Mouse (Mus musculus): ENCODE data around the gene Jade1. TPM values are rescaled to one million over a fixed set of nuclear protein-coding genes. Genes with fewer than 3 reads are reported as not detected.

Jade1 gene
- polyA plus RNA-seq, 1 experiment from 2014 or later = 13.2 TPM

DNA sequence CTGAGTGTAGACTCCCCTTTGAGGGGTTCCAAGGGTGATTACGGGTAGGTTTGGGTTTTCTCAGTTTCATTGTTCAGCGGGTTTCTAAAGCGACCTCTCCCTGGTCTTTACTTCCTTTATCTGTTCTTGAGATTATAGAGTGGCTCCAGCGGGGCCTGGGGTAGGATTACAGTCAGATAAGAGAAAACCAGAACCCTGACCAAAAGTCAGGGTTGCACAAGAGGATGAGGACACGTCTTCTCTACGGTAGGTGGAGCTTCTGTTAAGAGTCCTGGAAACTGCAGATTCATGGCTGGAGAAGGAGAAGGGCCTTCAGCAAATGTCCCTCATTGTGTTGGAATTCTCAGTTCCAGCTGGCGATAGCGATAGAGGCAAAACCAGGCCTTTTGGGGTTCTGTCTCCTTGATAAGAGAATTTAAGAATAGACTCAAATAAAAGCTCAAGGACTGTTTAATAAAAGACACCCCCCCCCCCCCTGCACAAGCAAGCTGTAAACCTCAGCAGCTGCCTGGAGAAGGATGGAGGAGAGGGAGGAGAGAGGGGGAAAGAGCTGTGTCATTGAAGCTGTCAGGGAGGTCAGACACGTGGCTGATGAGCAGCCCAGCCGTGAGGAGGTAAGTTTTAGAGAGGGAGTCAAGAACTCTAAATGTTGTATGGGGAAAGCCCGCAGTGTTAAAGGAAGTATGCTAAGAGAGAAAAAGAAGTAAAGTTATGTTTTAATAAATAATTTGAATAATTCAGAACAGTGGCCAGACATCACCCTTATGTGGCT is 2.6 kb upstream of the Jade1 start:
- no peak overlapping the region for H3K4me3 ChIP-seq
- no peak overlapping the region for H3K4me2 ChIP-seq (replicated peaks)
- 76% methylated on average over 11 of the region's 11 CpGs for WGBS
- H3K36me3 ChIP-seq = no peaks in the 10 kb centered on the region
- H3K27ac ChIP-seq = no peak overlapping the region
- H3K27me3 ChIP-seq = no peaks in the 10 kb centered on the region
- H3K9me3 ChIP-seq = no peaks in the 10 kb centered on the region
- no peak for ATAC-seq (ENCODE audit: insufficient number of reproducible peaks, insufficient read depth, low FRiP score, low TSS enrichment)
- no peaks in the 10 kb centered on the region for H3K4me1 ChIP-seq
- H3K9ac ChIP-seq = no peak overlapping the region

DNA sequence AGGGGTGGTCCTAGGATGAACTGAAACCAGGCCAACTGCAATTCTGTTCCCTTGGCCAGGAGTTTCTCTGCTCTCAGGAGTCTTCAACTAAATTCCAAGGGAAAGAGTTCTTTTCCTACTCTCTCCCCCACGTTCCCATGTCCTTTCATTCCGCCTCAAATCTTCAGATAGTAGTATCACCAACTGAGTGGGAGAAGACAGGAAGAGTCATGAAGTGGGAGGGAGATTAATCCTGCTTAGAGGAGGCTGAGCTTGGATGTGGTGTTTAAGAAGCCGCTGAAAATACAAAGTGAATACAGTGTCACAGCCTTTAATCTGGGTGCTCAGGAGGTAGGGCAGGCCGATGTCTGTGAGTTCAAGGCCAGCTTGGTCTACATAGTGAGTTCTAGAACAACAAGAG is 1.9 kb upstream of the Jade1 start:
- H3K4me1 ChIP-seq = no peaks in the 10 kb centered on the region
- no peak overlapping the region for H3K4me3 ChIP-seq
- H3K4me2 ChIP-seq (replicated peaks) = no peak overlapping the region
- no peak for ATAC-seq (ENCODE audit: insufficient number of reproducible peaks, insufficient read depth, low FRiP score, low TSS enrichment)
- WGBS = 81% methylated on average over 4 of the region's 4 CpGs
- H3K9me3 ChIP-seq = no peaks in the 10 kb centered on the region
- no peak overlapping the region for H3K27ac ChIP-seq
- no peaks in the 10 kb centered on the region for H3K36me3 ChIP-seq
- no peaks in the 10 kb centered on the region for H3K27me3 ChIP-seq
- H3K9ac ChIP-seq = no peak overlapping the region

DNA sequence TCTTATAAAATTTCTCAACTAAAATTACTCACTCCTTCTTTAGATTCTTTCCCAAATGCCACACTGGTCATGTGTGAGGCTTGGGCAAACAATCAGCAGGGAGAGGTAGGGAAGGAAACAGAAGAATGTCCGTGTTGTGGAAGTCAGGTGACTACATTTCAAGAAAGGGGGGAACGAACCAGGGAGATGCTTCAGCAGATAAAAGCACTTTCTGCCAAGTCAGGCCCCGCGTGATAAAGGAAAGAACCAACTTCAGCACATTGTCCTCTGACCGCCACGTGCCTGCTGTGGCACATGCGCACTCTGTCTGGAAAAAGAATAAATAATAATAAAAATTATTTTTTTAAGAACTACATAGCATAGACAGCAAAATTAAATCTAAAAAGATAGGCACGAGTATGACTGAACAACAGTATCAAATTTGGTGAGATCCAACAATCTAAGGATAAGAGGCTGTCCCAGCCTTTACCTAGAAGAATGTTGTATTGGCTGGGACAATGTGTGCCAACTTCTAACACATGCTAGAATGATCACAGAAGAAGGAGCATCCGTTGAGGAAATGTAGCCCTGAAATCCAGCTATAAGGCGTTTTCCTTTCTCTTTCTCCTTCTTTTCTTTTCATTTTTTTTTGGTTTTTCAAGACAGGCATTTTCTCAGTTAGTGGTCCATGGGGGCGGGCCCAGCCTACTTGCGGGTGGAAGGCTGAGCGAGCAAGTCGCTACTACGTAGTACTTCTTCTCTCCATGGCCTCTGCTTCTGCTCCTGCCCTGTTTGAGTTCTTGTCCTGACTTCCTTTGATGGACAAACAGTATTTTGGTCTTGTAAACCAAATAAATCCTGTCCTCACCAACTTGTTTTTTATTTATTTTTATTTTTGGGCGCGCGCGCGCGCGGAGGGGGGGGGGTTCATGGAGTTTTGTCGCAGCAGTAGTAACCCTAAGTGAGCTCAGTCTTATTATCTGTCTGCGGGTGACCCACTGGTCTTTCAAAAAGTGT is 753 bp upstream of the Jade1 start:
- Histone ChIP-seq H3K4me3 (no peak overlapping the region), H3K9me3 (no peaks in the 10 kb centered on the region), H3K27ac (no peak overlapping the region), H3K36me3 (no peaks in the 10 kb centered on the region), H3K4me2 (replicated peaks) (no peak overlapping the region), H3K9ac (no peak overlapping the region), H3K4me1 (no peaks in the 10 kb centered on the region), H3K27me3 (no peaks in the 10 kb centered on the region)
- ATAC-seq (ENCODE audit: insufficient number of reproducible peaks, insufficient read depth, low FRiP score, low TSS enrichment) = no peak
- WGBS = 91% methylated on average over 24 of the region's 24 CpGs

DNA sequence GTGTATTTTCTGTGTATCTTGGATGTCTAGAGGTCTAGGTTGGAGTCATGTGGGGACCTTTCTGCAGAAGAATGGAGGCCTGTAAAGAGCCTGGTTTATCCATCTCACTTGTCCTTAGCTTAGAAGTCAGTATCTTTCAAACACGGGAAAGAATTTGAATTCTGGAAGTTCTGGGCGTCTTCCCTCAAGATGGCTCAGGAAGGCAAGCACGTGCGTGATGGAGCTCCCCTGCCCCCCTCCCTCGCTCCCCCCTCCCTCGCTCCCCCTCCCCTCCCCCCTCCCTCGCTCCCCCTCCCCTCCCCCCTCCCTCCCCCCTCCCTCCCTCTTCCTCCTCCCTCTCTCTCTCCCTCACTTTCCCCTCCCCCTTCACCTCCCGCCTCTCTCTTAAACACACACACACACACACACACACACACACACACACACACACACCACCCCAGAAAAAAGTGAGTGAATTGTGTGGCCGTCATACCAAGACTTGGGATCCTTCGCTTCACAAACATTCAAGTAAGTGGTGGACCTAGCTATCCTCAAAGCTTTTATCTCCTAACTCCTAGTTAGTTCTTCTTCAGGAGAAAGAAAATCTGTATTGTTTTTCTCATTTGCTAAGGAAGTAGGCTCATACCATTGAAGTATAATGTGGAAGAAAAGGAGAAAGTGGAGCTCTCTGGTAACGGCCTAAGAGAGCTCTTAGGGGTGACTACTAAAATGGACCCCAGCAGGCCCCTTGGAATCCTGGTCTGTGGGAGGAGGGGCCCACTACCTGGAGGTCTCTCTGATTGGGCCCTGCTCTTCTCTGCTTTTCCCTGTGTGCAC is 1.1 kb downstream of the Jade1 start:
- no peaks in the 10 kb centered on the region for H3K27me3 ChIP-seq
- H3K4me2 ChIP-seq (replicated peaks) = no peak overlapping the region
- no peak for ATAC-seq (ENCODE audit: insufficient number of reproducible peaks, insufficient read depth, low FRiP score, low TSS enrichment)
- H3K9me3 ChIP-seq = no peaks in the 10 kb centered on the region
- H3K27ac ChIP-seq = no peak overlapping the region
- 84% methylated on average over 9 of the region's 11 CpGs for WGBS
- H3K9ac ChIP-seq = no peak overlapping the region
- no peaks in the 10 kb centered on the region for H3K4me1 ChIP-seq
- no peaks in the 10 kb centered on the region for H3K36me3 ChIP-seq
- H3K4me3 ChIP-seq = no peak overlapping the region

DNA sequence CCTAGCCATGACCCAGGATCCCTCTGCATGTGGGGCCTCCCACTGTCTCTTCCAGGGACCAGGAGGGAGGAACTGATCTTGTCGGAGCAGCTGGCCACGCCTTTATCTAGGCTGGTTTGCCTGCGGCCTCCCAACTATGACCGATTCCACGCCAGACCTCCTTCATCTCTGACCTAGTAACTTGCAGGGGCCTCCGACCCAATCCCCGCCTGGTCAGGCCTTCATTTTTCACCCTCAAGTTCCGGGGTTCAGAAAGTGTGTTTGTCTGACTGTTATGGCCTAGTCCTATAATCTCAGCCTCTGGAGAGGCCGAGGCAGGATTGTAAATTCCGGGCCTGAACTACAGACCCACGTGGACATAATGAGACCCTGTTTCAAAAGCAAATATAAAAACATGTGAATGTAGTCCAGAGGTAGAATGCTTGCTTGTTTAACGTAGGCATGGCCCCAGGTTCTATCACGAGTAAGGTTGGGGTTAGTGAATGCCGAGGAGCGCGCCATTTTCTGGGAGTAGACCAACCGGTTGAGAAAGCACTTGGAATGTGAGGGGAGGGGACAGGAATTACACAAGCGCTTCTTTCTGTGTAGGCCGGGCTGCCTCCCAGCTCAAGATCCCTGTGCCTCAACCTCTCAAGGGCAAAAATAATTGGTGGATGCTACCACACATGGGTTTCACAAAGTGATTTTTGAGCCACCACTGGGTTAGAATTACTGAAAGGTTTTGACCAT is 1.9 kb downstream of the Jade1 start:
- no peak overlapping the region for H3K4me2 ChIP-seq (replicated peaks)
- ATAC-seq (ENCODE audit: insufficient number of reproducible peaks, insufficient read depth, low FRiP score, low TSS enrichment) = no peak
- H3K9me3 ChIP-seq = no peaks in the 10 kb centered on the region
- H3K4me3 ChIP-seq = no peak overlapping the region
- H3K4me1 ChIP-seq = no peaks in the 10 kb centered on the region
- no peak overlapping the region for H3K9ac ChIP-seq
- H3K27me3 ChIP-seq = no peaks in the 10 kb centered on the region
- H3K27ac ChIP-seq = no peak overlapping the region
- no peaks in the 10 kb centered on the region for H3K36me3 ChIP-seq
- 92% methylated on average over 19 of the region's 19 CpGs for WGBS

DNA sequence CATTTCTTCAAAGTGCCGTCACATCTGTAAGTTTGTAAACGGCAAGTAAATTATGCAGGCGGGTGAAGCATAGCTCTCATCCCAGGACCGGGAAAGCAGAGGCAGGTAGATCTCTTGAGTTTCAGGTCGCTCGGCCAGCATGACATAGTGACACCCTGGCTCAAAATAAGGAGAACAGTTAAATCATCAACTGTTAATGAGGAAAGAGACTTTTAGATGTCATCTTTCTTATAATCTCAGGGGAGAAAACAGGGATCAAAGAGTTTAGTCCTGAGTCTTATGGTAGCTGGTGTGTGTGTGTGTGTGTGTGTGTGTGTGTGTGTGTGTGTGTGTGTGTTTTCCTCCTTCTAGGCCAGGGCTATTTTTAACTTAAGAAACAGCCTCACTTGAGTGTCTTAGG is 5.0 kb downstream of the Jade1 start:
- no peak overlapping the region for H3K4me2 ChIP-seq (replicated peaks)
- H3K9ac ChIP-seq = no peak overlapping the region
- no peaks in the 10 kb centered on the region for H3K27me3 ChIP-seq
- no peak overlapping the region for H3K4me3 ChIP-seq
- H3K27ac ChIP-seq = no peak overlapping the region
- no peaks in the 10 kb centered on the region for H3K4me1 ChIP-seq
- 90% methylated on average over 6 of the region's 6 CpGs for WGBS
- no peaks in the 10 kb centered on the region for H3K9me3 ChIP-seq
- no peaks in the 10 kb centered on the region for H3K36me3 ChIP-seq
- no peak for ATAC-seq (ENCODE audit: insufficient number of reproducible peaks, insufficient read depth, low FRiP score, low TSS enrichment)

DNA sequence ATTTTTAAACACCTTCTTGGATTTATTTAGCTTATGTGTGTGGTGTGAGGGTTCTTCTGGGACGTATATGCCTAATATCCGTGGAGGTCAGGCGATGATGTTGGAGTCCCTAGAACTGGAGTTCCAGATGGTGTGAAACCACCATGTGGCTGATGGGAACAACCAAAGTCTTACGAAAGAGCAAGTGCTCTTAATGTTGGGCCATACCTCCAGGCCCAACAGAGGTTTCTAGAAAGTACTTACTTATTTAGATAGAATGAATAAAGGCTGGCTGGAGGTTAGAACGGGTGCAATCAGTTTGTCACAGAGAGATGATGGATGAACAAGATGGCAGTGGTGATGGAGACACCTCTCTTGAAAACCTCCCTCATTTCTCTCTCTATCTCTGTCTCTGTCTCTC is 6.3 kb downstream of the Jade1 start:
- no peak overlapping the region for H3K27ac ChIP-seq
- H3K4me3 ChIP-seq = no peak overlapping the region
- no peaks in the 10 kb centered on the region for H3K27me3 ChIP-seq
- ATAC-seq (ENCODE audit: insufficient number of reproducible peaks, insufficient read depth, low FRiP score, low TSS enrichment) = no peak
- 85% methylated on average over 5 of the region's 5 CpGs for WGBS
- H3K36me3 ChIP-seq = no peaks in the 10 kb centered on the region
- H3K4me2 ChIP-seq (replicated peaks) = no peak overlapping the region
- H3K9me3 ChIP-seq = no peaks in the 10 kb centered on the region
- no peaks in the 10 kb centered on the region for H3K4me1 ChIP-seq
- no peak overlapping the region for H3K9ac ChIP-seq

DNA sequence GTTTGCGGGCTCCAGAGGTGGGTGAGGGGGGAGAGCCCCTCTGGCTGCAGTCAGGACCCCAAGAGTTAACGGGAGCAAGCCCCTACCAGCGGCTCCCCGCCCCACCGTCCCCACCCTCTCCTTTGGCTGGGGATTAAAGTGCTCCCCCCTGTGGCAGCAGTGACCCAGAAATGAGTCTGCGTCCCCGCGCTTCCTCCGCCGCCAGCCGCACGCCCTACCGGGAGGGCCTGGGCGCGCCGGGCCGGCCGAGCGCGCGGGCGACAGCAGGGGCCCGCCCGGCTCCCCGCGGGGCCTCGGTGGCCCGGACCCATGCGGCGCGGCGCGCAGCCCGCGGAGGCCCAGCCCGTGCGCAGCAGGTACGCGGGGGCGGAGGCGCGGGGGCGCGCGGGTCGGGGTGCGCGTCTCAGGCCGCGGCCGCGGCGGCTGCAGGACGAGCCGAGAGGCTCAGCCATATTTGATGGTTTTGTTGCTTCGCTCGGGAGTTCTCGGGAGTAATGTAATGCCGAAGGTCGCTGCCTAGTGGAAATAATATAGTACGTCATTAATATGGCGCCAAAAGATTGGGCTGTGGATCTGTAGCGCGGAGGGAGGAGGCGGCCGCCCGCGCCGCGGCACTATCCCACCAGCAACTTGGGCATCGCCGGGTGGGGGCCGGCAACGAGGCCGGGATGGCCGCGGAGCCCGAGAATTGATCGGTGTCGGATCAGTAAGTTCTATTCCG is 7.8 kb downstream of the Jade1 start:
- peak overlapping the region; percentile 85 for H3K27ac ChIP-seq
- peak overlapping the region; percentile 77 for H3K9ac ChIP-seq
- no peaks in the 10 kb centered on the region for H3K9me3 ChIP-seq
- WGBS = under 1% methylated on average over 81 of the region's 81 CpGs
- H3K36me3 ChIP-seq = no peaks in the 10 kb centered on the region
- ATAC-seq (ENCODE audit: insufficient number of reproducible peaks, insufficient read depth, low FRiP score, low TSS enrichment) = peak; percentile 73
- peak overlapping the region; percentile 77 for H3K4me3 ChIP-seq
- H3K4me1 ChIP-seq = no peaks in the 10 kb centered on the region
- 0 out of 2 replicates have a peak, but pooled peaks cover 3% of the 10 kb centered on the region for H3K27me3 ChIP-seq
- peak overlapping the region; percentile 97 for H3K4me2 ChIP-seq (replicated peaks)

DNA sequence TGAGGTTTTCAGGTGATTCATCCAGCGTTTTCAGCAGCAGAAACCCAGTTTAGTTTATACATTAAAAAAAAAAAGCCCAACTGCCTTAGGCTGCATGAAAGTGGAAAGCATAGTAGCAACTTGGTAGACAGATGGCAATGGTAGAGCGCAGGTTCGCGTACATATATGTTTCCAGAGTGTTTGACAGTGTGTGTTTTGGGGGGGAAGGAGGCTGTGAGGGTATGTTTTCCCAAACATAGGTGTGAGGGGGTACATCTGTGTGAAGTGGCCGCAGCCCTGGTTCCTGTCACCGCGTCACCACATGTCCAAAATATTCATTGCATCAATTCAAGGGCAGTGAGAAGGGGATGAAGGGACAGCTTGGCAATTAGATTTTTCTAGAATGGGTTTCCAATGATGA is 8.5 kb downstream of the Jade1 start:
- no peak for ATAC-seq (ENCODE audit: insufficient number of reproducible peaks, insufficient read depth, low FRiP score, low TSS enrichment)

DNA sequence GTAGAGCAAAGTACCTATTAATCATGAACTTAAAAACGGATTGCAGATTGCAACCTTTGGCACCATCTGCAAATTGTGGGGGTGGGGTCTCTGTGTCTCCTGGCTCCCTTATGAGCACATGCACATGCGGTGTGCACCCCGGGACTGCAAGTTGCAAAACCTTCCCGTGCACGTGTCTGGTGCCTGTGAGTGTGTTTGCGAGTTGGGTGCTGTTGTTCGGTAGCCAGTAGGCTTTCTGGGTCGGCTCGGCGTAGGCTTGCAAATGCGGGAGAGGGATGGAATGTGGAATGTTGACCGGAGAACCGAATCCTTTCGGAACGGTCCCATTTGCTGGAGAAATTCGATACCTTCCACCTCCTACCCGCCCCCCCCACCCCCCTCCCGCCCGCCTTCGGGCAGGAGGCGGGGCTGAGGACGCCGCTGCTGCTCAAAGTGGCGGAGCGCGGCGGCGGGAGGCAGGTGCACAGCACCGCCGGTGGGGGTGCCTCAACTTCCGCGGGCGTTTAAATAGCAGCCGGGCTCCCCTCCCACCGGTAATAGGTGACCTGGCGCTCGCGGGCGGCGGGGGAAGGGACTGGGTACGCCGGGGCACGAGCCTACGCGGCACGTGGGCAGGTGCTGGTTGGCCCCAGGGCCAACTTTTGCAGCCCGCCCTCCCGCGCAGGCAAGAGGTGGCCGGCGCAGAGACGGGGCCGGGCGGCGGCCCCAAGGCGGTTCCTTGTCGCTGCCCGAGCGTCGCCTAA is 9.1 kb downstream of the Jade1 start:
- H3K4me1 ChIP-seq = no peaks in the 10 kb centered on the region
- peak overlapping the region; percentile 77 for H3K4me3 ChIP-seq
- 0 out of 2 replicates have a peak, but pooled peaks cover 3% of the 10 kb centered on the region for H3K27me3 ChIP-seq
- ATAC-seq (ENCODE audit: insufficient number of reproducible peaks, insufficient read depth, low FRiP score, low TSS enrichment) = peak; percentile 50
- H3K4me2 ChIP-seq (replicated peaks) = peak overlapping the region; percentile 97
- no peaks in the 10 kb centered on the region for H3K9me3 ChIP-seq
- H3K9ac ChIP-seq = peak overlapping the region; percentile 77
- WGBS = under 1% methylated on average over 56 of the region's 60 CpGs
- peak overlapping the region; percentile 89 for H3K27ac ChIP-seq
- H3K36me3 ChIP-seq = no peaks in the 10 kb centered on the region

More for the DNA sequence above, 8.5 kb downstream of the Jade1 start:
- Histone ChIP-seq H3K4me1 (no peaks in the 10 kb centered on the region), H3K4me2 (replicated peaks) (peak overlapping the region; percentile 97), H3K4me3 (peak overlapping the region; percentile 77), H3K27ac (peak overlapping the region; percentile 85), H3K9ac (peak overlapping the region; percentile 77; the same call in 1 of the 2 replicates), H3K36me3 (no peaks in the 10 kb centered on the region), H3K27me3 (0 out of 2 replicates have a peak, but pooled peaks cover 3% of the 10 kb centered on the region), H3K9me3 (no peaks in the 10 kb centered on the region)
- WGBS = under 1% methylated on average over 7 of the region's 7 CpGs
